Mouse (Mus musculus): ENCODE results near the gene Kdm1b. TPM values are rescaled to one million over a fixed set of nuclear protein-coding genes. Genes with fewer than 3 reads are reported as not detected.

Kdm1b gene
- polyA plus RNA-seq, 1 experiment, result 5.8 TPM

- no peaks in the 10 kb centered on the region for H3K27me3 ChIP-seq (ENCODE audit: control insufficient read depth, insufficient read depth, low read length)
- no peak overlapping the region for H3K27ac ChIP-seq (ENCODE audit: insufficient read depth, low read depth, low read length)
- H3K4me3 ChIP-seq (ENCODE audit: low read depth, low read length), result no peak overlapping the region
- no peaks in the 10 kb centered on the region for H3K4me1 ChIP-seq (ENCODE audit: control insufficient read depth, insufficient read depth, insufficient read length, low read length)
- 88% methylated on average over 2 of the region's 2 CpGs for WGBS
- TF ChIP-seq POLR2A (IDR thresholded peaks at IDR 0.05; ENCODE audit: low read depth, low read length) (no peak), CTCF (IDR thresholded peaks at IDR 0.05; ENCODE audit: extremely low read depth, insufficient read length, insufficient replicate concordance, low read depth, low read length) (no peak)
- H3K36me3 ChIP-seq (ENCODE audit: control insufficient read depth, insufficient read depth, low read length), result peaks cover 28% of the 10 kb centered on the region
Measured at GRCm38 (mm10) chr13:47093791-47094190, 50.5 kb downstream of the Kdm1b start.

GRCm38 (mm10) chr13:47096591-47096990, 53.3 kb downstream of the Kdm1b start:
- Histone ChIP-seq H3K4me1 (ENCODE audit: control insufficient read depth, insufficient read depth, insufficient read length, low read length) (no peaks in the 10 kb centered on the region), H3K4me3 (ENCODE audit: low read depth, low read length) (no peak overlapping the region), H3K36me3 (ENCODE audit: control insufficient read depth, insufficient read depth, low read length) (peaks cover 29% of the 10 kb centered on the region), H3K27me3 (ENCODE audit: control insufficient read depth, insufficient read depth, low read length) (no peaks in the 10 kb centered on the region), H3K27ac (ENCODE audit: insufficient read depth, low read depth, low read length) (no peak overlapping the region)
- WGBS, result 79% methylated on average over 2 of the region's 2 CpGs
- TF ChIP-seq POLR2A (IDR thresholded peaks at IDR 0.05; ENCODE audit: low read depth, low read length) (no peak), CTCF (IDR thresholded peaks at IDR 0.05; ENCODE audit: extremely low read depth, insufficient read length, insufficient replicate concordance, low read depth, low read length) (no peak)

GRCm38 (mm10) chr13:47099265-47099664, 56.0 kb downstream of the Kdm1b start:
- TF ChIP-seq POLR2A (IDR thresholded peaks at IDR 0.05; ENCODE audit: low read depth, low read length), result no peak
- peaks cover 30% of the 10 kb centered on the region for H3K36me3 ChIP-seq (ENCODE audit: control insufficient read depth, insufficient read depth, low read length)
- no peaks in the 10 kb centered on the region for H3K27me3 ChIP-seq (ENCODE audit: control insufficient read depth, insufficient read depth, low read length)
- no peak overlapping the region for H3K27ac ChIP-seq (ENCODE audit: insufficient read depth, low read depth, low read length)
- WGBS, result 73% methylated on average over 7 of the region's 7 CpGs
- peaks cover 4% of the 10 kb centered on the region; the same call in 1 of the 2 replicates for H3K4me1 ChIP-seq (ENCODE audit: control insufficient read depth, insufficient read depth, insufficient read length, low read length)
- no peak overlapping the region for H3K4me3 ChIP-seq (ENCODE audit: low read depth, low read length)

DNA sequence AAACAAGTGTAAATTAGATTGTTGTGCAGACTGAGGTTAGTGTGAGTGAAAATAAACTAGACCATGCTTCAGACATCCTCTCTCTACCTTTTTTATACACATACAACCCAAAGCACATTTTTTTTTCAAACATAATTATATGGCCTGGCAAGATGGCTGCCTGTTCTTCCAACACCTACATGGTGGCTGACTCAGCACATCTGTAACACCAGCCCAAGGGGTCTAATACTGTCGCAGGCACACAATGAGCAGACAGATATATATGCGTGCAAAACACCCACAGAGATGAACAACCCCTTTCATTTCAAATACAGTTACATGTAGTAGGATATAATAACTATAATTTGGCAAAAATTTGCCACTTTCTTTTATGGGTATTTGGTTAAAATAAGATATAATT, 57.3 kb downstream of the Kdm1b start:
- Histone ChIP-seq H3K4me3 (ENCODE audit: low read depth, low read length) (no peak overlapping the region), H3K4me1 (ENCODE audit: control insufficient read depth, insufficient read depth, insufficient read length, low read length) (peaks cover 6% of the 10 kb centered on the region; the same call in 1 of the 2 replicates), H3K27ac (ENCODE audit: insufficient read depth, low read depth, low read length) (no peak overlapping the region), H3K27me3 (ENCODE audit: control insufficient read depth, insufficient read depth, low read length) (no peaks in the 10 kb centered on the region), H3K36me3 (ENCODE audit: control insufficient read depth, insufficient read depth, low read length) (peaks cover 26% of the 10 kb centered on the region)
- 92% methylated on average over 2 of the region's 2 CpGs for WGBS
- TF ChIP-seq CTCF (IDR thresholded peaks at IDR 0.05; ENCODE audit: extremely low read depth, insufficient read length, insufficient replicate concordance, low read depth, low read length) (no peak), POLR2A (IDR thresholded peaks at IDR 0.05; ENCODE audit: low read depth, low read length) (no peak)

GRCm38 (mm10) chr13:47104146-47104545, 60.8 kb downstream of the Kdm1b start:
- H3K4me3 ChIP-seq (ENCODE audit: low read depth, low read length), result no peak overlapping the region
- WGBS, result 13% methylated on average over 2 of the region's 2 CpGs
- peaks cover 13% of the 10 kb centered on the region for H3K36me3 ChIP-seq (ENCODE audit: control insufficient read depth, insufficient read depth, low read length)
- no peaks in the 10 kb centered on the region for H3K27me3 ChIP-seq (ENCODE audit: control insufficient read depth, insufficient read depth, low read length)
- H3K4me1 ChIP-seq (ENCODE audit: control insufficient read depth, insufficient read depth, insufficient read length, low read length), result peaks cover 6% of the 10 kb centered on the region; the same call in 1 of the 2 replicates
- TF ChIP-seq CTCF (IDR thresholded peaks at IDR 0.05; ENCODE audit: extremely low read depth, insufficient read length, insufficient replicate concordance, low read depth, low read length) (no peak), POLR2A (IDR thresholded peaks at IDR 0.05; ENCODE audit: low read depth, low read length) (no peak)
- H3K27ac ChIP-seq (ENCODE audit: insufficient read depth, low read depth, low read length), result no peak overlapping the region

- WGBS, result under 1% methylated on average over 25 of the region's 25 CpGs
- TF ChIP-seq POLR2A (IDR thresholded peaks at IDR 0.05; ENCODE audit: low read depth, low read length) (no peak), CTCF (IDR thresholded peaks at IDR 0.05; ENCODE audit: extremely low read depth, insufficient read length, insufficient replicate concordance, low read depth, low read length) (no peak)
- Histone ChIP-seq H3K4me1 (ENCODE audit: control insufficient read depth, insufficient read depth, insufficient read length, low read length) (peaks cover 6% of the 10 kb centered on the region; the same call in 1 of the 2 replicates), H3K27me3 (ENCODE audit: control insufficient read depth, insufficient read depth, low read length) (no peaks in the 10 kb centered on the region), H3K36me3 (ENCODE audit: control insufficient read depth, insufficient read depth, low read length) (peaks cover 9% of the 10 kb centered on the region), H3K4me3 (ENCODE audit: low read depth, low read length) (peak overlapping the region; percentile 78), H3K27ac (ENCODE audit: insufficient read depth, low read depth, low read length) (peak overlapping the region; percentile 50)
Measured at GRCm38 (mm10) chr13:47104856-47105541, 61.7 kb downstream of the Kdm1b start.

DNA sequence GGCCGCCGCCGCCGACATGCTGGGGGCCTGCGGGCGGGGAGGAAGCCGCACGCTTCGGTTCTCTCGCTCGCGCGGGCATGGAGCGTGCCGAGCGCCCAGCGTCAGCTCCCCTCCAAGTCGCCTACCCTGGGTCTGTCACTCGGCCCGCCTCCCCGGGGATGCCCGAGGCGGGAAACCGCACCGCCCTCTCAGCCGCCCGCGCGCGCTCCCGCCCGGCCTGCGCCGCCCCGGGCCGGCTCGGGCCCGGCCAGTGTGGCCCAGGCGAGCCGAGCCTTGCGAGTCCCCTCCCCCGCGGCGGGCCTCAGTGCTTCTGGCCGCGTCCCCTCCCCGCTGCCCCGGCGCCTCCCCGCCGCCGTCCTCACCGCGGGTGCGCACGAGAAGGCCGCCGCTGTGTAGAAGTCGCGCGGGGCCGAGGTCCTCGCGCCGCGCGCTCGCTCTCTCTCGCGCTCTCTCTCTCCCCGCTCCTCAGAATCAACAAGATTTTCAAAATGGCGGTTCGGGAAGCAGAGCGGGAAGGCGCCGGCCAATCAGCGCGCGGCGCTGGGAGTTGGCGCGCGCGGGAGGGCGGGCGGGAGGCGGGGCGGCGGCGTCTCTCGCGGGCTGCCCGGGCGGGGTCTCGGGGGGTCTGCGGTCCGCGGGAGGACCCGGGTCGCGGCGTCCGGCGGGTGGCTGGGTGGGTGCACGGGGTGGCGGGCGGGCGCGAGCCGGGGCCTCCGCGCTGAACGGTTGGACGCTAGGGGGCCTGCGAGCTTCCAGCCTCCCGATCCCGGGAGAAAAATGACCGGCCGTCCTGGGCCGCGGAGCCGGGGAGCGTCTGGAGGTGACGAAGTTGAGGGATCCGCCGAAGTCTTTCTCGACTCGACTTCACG, 62.6 kb downstream of the Kdm1b start, which contains the start of gene Dek:
Gene Dek, minus strand, starts transcription at position 491 of the 869 bp plus-strand sequence.
- Histone ChIP-seq H3K4me1 (ENCODE audit: control insufficient read depth, insufficient read depth, insufficient read length, low read length) (peaks cover 6% of the 10 kb centered on the region; the same call in 1 of the 2 replicates), H3K27me3 (ENCODE audit: control insufficient read depth, insufficient read depth, low read length) (no peaks in the 10 kb centered on the region), H3K36me3 (ENCODE audit: control insufficient read depth, insufficient read depth, low read length) (peaks cover 6% of the 10 kb centered on the region), H3K4me3 (ENCODE audit: low read depth, low read length) (peak within 1 kb of the TSS; percentile 78), H3K27ac (ENCODE audit: insufficient read depth, low read depth, low read length) (peak within 1 kb of the TSS; percentile 50)
- TF ChIP-seq POLR2A (IDR thresholded peaks at IDR 0.05; ENCODE audit: low read depth, low read length) (peak; percentile 52), CTCF (IDR thresholded peaks at IDR 0.05; ENCODE audit: extremely low read depth, insufficient read length, insufficient replicate concordance, low read depth, low read length) (peak; percentile 51; the same call in 1 of the 2 replicates)
- 1% methylated on average over 127 of the region's 129 CpGs for WGBS
